Mouse (Mus musculus) CD4-positive, CD25-positive, alpha-beta regulatory T cell, adult 2 months (primary cell): ENCODE results near the gene Mon2.
"Not testable (repeated sequence)": the region's sequence is repeated elsewhere in the genome, so short reads cannot be mapped to it uniquely, and the experiment has no call there.

Experiments used
- DNase-seq: peaks from one replicate; pipeline ENCODE4 v3.0.0-alpha.2; 2012; ENCODE audit warnings: low read depth, low spot score

Mon2 gene

DNA sequence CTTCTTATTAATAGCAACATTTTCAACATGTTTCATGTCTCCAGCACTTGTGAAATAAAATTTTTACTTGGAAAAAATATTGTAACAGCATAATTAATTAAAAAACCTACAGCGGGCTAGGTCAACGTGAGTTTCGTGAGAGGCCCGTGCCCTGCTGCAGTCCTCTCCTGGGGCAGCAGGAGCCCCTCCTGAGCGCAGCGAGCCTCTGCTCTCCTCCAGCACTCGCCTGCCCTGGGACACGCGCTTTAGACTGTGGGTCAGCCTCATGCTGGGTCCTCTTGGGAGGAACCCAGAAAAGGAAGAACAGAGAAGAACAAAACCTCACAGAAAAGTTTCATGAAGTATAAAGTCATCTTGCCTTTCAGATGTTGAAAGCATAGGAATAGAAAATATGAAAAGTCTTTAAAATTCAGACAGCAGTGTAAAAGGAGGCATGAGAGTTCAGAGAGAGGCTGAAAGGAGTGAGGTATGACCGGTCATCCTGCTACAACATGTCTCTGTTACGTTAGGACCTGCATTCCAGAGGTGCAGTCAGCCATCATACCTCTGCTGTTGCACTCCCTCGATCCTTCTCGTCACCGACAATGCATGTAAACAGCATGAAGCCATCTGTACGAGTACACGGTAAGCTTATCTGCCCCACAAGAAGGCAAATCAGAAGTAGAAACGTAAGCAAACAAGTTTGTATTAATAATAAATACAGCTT is 81.8 kb downstream of the Mon2 start:
- DNase-seq, result no peak

DNA sequence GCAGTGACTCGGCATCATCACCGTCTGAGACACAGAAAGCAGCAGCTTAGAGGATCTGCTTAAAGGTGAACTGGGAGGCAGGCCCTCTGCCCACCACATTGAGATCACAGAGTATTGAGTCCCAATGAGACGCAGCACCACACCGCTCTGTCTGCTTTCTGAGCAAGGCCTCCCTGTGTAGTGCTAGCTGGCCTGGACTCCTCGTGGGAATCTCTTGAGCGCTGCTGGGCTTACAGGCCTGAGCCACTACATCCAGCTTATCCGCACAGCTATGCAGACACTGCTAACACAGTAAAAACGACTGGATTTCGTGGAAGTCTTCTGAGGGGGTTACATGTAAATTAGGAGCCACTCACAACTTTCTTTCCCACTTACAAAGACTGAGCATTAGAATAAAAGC is 84.7 kb downstream of the Mon2 start:
- DNase-seq, result no peak

DNA sequence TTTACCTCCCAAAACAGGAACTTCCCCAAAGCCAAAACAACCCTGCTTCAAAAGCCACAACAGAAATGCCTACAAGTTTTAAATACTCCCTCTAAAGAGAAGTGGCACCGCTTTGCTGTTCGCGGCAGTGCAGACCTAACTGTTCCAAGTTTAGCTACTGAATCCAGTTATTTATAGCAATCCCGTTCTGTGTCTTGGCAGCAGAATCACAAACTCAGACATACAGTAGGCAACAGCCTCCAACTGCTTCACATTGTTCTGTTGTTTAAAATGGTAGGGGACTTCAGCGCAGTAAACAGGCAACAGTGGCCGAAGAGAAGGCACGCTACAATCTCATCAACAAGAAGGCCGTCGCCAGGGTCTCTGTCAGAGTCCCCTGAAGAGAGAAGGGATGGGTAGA is 85.3 kb downstream of the Mon2 start:
- no peak for DNase-seq

DNA sequence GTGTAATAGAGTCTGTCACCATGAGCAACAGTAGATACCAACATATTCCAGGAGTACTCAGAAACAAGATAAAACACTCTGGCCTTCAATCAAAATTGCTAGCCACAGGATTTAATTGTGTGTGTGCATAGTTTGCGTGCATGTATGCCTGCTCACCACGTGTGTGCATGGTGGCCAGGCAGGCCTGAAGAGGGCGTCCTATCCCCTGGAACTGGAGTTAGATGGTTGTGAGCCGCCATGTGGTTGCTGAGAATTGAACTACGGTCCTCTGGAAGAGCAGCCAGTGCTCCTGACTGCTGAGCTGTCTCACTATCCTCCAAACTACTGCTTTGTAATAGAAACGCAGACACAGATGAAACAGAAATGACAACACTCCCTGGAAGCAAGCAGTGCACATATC is 85.7 kb downstream of the Mon2 start:
- DNase-seq, result no peak

DNA sequence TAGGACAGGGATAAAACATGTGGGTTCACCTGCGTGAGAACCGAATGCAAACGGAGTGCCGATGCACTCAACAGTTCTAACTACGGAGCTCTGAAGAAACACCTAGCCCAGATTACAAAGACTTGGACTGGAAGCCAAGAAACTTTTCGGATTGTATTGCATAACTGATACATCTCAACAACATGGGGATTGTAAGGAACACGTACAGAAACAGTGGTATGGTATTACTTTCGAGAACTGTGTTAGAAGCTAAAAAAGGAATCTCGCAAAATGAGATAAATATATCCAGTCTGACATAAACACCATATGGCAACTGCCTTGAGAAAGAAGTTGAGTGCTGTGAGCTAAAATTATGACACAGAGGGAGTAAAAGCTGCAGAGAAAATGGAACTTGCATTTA is 86.4 kb downstream of the Mon2 start:
- DNase-seq, result no peak

DNA sequence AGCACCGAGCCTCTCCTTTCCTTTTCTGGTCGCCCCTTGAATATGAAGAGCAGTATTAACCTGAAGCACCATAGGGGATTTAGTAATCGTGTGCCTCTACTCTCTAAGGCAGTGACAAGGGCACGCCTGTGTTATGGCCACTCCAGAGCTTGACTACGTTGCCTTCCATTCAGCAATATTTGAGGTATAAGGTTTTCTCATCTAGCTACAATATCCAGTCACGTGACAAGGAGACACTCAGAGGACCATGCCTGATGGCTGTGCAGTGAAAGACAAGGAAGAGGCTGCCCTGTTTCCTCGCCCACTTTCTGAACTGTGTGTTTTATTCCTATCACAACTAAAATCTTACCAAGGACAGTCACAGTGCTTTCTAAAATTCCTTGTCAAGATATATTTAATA is 87.9 kb downstream of the Mon2 start:
- DNase-seq, result no peak

DNA sequence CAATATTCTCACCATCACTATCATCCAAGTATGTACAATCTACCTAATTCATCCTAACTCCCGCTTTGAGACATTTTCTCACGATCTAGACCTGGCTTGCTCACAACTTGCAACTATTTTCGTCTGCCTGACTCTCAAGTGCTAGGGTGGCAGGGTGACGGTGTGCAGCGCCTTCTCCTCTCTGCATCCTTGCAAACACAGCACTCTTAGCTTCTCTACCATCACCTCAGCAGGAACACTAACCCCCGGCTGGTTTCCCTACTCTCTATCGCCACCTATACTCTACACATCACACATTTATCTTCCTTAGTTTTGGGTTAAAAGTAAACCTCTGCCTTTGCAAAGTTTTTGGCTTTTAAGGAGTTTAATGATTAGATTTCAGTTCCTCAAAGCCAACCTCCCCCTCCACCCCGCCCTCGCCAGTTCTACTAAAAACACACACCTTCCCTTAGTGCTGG is 88.6 kb downstream of the Mon2 start:
- peak; percentile 78 for DNase-seq

DNA sequence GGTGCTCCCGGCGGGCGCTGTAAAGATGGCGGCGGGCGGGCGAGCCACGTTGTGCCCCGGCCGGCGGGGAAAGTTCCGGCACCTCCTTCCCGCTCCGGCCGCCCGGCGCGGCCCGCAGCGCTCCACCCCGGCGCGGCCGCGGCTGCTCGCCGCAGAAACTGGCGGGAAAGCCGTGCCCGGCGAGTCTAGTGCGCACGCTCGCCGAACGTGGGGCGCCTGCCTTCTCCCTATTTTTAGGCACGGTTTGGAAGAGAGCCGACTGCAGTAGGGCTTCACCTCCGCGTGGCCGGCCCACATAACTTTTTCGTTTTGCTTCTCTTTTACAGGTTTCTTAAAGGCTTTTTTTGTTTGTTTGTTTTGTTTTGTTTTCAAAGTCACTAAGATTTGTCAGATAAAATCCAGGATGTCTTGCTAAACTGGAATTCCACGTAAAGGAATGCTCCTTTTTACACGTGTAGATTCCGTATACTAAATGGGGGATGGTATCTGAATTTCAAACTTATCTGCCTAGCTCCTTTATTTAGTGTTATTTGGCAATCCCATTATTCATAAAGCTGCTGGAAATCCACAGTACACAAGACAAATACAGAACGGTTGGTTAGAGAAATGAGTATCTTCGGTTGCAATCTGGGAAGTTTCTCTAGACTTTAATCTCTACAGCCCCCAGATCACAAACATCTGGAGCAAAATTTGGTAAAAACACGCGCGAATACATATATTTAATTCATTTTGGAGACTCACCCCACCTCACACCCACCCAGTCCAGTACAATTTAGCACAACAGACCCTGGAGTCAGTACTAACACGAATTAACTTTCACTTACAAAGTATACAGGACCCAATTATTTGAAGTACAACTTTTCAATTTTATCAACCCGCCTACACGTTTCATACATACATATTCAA is 89.7 kb downstream of the Mon2 start:
- no peak for DNase-seq

DNA sequence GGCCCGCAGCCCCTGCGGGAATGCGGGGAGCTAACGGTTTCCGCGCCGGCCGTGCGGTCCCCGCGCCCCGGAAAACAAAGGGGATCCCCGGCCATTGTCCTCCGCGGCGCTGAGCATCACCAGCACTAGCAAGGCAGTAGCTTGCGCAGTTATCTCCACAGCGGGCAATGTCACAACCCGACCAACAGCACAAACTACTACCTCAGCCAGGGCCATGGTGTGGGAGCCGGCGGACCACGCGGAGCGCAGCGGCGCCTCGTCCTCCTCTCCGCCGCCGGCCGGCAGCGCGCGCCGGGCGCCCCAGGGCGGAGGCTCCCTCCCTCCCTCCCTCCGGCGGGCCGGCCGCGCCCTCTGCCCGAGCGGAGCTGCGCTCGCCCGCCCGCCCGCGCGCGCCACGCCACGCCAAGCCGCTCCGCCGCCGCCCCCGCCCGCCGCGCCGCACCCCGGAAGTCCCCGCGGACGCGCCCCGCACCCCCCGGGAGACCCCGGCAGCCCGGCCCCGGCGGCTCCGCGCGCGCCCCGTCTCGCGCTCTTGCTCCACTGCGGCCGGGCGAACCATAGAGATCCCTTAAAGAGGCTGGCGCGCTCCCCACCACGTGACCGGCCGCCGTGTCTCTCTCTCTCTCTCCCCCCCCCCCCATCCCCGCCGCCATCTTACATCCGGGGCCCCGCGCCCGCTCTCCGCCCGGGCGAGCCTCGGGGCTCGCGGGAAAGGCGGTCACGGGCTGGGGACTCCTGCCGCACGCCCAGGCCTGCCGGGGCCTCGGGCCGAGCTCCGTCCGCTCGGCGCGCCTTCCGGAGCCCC is 90.6 kb downstream of the Mon2 start:
- DNase-seq, result peak; percentile 87

DNA sequence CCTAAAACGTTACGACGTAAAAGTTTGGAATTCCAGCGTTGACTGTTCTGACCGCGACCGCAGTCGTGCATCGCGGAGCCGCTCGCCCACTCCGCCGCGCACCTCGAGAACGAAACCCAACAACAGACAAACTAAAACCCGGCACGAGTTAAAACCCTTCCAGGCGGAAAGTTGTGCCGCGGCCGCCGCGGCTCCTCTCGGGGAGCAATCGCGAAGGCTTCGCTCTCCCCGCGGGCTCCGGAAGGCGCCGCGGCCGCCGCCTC is 91.1 kb downstream of the Mon2 start:
- DNase-seq, result peak; percentile 73

DNA sequence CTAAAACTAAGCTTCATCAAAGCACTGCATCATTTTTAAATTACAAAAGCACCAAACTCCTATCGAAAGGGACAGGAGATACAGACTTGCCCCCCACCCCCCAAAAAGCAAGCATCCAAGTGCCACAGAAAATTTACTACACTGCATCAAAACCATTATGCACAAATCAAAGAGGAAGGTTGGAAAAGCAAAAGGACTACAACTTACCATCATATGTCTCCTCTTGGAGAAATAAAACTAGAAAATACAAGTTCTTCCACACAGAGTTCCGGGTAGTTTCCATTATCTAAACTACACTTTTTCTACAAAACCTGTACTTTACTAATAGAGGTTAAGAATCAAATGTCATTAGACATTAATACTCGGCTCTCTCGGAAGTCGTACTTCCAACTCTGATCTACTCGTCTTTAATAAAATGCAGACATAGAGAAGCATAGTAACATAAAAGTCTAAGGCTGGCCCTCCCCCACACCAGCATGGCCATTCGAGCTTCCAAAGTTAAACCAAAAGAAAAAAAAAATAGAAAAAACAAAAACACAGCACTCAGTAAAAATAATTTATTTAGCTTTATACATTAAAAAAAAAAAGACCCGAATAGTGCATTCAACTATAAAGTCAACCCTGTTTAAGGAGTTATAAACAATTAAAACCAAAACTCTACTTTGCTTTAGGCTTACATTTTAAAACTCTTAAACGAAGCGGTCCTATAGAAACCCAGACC is 91.6 kb downstream of the Mon2 start:
- peak; percentile 25 for DNase-seq

DNA sequence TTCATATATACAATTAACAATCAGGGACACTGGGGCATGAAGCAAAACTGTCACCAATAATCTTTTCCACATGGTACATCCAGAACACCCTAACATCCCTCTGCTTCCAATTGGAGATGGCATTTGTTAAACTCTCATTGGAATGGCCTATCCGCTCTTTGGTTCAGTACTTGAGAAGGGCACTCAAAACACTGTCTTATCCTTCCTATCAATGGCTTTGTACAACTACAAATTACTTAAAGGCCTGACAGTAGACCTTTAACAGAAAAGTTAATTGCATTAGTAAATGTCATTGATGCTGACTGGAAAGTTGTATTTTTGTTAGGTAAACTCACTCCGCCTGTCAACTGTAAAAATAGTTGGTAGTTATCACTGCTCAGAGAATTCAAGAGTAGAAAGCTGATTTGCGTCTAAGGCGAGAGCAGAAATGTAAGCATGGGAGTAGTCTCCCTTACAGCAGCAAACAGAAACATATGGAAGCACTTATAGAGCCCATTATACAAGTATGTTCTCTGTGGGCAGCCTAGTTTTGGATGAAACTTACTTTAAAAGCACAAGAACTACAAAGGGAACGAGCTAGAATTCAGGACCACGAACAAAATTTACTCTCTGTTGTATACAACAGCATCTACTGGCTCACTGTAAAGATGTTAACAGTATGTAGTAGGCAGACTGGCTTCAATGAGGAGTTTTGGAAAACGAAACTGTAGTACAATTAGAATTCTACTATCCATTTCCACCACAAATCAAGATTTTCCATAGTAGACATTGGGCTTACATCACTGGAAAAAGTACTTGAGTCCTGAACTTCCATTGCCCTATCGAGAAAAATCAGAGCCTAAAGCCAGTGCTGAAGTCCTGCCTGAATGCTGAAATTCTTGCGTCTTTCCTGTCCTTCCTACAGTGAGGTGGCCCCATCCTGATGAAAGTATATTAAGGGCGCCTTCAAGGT is 92.5 kb downstream of the Mon2 start:
- no peak for DNase-seq

DNA sequence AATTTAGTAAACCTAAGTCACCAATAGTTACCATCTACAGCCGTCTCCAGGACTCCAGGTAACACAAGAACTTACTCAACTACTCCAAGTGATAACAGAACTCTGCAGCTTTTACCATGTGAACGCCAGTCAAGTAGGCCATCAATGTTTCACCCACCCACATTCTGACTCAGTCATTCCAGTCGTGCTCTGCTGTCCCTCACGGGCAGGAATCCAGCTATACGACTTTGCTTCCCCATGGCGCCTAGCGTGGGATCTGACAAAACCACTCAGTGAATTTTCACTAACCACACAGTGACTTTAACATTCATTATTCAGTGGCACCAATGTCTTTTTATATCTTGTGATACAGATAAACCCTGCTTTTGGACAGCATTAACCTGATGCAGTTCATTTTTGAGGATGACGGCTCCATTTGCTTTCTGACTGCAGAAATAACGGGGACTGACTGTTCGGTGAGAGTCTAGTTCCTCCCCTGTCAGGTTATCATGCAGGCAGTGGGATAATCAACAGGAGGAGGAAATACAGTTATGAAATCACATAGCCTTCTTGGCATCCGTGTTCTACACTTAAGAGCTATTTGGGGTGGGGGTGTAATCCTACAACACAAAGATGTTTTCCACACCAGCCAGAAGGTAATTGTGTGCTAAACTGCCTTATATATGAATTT is 93.3 kb downstream of the Mon2 start:
- DNase-seq, result peak; percentile 25

DNA sequence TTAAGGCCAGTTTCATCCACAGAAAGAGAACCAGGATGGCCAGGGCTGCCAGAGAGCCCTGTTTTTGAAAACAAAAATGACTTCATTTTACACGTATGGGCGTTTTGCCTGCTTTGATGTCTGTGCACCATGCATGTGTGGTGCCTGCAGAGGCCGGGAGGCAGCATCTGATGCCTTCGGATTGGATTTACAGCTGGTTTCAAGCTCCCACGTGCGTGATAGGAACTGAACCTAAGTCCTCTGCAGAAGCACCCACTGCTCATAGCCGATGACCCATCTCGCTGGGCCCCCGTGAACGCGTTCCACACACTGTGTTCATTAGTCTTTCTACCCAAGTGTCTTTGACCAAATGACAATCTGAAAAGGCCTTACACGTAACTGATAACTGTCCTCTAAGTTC is 96.2 kb downstream of the Mon2 start:
- DNase-seq, result no peak

DNA sequence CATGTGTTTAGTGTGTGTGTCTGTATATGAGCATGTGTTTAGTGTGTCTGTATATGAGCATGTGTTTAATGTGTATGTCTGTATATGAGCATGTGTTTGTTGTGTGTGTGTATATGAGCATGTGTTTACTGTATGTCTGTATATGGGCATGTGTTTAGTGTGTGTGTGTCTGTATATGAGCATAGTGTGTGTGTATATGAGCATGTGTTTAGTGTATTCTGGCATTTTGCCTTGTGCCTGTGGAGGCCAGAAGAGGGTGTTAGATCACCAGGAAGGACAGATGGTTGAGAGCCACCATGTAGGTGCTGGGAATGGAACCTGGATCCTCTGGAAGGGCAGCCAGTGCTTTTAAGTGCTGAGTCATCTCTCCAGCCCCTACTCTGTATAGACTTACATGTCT is 96.9 kb downstream of the Mon2 start:
- no peak for DNase-seq

DNA sequence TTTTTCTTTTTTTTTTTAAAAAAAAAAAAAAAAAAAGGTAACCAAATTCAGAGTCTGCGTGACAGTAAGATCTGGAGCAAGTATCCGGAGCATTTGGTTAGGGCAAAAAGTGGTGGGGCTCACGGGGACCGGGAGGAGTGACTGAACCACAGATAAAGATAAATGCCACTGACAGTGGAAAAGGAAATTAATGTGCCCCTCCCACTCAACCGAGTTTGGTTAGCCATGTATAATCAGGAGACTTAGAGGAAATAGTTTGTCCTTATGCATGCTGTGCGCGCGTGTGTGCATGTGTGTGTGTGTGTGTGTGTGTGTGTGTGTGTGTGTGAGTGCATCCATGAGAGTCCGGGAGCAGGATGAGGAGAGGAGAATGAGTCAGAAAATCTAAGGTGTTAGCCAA is 100.3 kb downstream of the Mon2 start:
- DNase-seq, result peak; percentile 31

DNA sequence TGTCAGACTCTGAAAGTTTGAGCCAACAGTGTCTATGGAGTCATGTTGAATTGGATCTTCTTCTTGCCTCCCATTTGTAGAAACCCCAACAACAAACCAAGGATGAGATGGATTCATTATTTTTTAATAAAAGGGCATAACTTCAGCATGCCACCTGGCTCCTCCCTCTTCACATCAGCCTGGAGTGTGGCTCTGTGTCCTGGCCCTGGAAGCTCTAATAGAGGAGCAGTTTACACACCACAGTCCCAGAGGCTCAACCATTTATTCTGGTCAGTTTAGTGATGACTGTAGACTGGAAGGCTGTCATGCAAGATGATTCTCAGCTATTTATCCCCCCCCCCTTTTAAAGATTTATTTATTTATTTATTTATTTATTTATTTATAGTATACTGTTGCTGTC is 103.1 kb downstream of the Mon2 start:
- DNase-seq, result no peak

DNA sequence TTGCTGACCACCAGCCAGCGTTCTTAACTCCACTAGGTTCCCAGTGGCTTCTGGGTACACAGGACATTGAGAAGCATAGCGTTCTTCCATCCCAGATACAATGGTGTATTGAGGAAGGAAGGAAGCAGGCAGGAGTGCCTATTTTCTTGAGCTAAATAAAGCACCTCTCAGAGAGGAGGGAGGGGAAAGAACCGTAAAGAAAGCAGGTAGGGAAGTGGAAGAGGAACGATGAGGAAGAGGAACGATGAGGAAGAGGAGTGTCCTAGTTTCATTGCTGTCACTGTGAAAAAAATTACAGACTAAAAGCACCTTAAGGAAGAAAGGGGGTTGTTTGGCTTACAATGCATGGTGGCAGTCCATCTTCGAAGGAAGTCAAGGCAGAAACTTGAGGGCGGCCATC is 106.1 kb downstream of the Mon2 start:
- DNase-seq, result no peak

DNA sequence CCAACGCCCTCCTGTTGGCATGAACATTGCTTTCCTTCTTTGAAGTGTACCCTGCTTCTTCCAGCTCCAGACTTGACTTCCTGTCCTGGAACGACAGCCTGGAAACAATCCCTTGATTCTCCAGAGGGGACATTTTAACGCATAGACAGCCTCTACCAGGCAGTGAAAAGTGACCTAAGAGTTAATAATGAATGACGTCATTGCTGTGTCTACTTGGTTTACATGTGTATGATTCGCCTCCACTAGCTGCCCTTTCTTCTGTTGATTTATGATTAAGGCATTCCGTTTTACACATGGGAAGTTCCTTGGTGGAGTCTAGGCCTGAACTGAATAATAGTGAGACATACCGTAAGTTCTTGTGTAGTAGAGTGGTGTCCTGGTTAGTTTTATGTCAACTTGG is 109.9 kb downstream of the Mon2 start:
- no peak for DNase-seq

DNA sequence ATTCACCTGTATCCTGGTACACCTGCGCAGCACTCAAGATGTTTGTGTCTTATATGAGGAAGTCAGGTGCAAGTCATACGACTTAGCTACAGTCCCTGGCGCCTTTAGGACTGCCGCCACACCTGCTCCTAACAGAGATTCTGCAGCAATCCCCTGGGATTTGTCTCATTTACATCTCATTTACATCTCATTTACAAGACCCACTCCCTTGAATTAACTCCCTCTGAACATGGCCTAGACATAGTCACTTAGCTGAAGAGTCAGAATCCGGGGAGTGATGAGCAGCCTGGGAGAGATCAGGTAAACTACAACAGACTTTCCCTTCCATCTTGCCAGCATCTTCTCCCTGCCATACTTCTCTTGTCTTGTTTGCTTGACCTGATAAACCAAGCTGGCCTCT is 110.7 kb downstream of the Mon2 start:
- DNase-seq, result not testable (repeated sequence)
